Mouse (Mus musculus): ENCODE data around the gene Zfp551.

Gene Zfp551

DNA sequence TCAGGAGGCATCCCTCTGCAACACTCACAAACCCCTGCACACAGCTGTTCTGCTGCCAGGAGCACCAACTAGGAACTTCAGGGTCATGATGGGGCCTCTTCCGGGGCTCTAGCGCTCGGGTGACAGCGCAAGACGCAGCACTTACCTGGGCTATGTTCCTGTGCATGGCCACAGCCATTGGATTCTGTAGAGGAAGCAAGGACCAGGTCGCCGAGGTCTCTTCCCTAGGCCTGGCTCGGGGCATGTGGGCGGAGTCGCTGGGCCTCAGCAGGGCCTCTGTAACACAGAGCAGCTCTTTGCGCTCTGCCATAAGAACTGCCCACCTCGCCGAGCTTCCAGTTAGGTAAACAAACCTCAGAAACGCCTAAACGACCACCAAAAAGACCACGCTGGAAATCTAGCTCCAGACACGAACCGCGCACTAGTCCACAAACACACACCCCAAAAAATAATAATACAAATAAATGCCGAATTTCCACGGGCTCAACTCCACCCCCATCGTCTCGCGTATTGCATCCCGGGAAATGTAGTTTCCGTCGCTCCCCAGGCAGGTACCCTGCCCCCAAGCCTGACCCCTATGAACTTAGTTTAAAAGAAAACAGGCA is at the start of gene Zfp551:
Zfp551 (minus strand) TSS at position 507 of the 605 bp plus-strand sequence.
- DNase-seq (ENCODE audit: low read depth, low spot score), result peak; percentile 55

DNA sequence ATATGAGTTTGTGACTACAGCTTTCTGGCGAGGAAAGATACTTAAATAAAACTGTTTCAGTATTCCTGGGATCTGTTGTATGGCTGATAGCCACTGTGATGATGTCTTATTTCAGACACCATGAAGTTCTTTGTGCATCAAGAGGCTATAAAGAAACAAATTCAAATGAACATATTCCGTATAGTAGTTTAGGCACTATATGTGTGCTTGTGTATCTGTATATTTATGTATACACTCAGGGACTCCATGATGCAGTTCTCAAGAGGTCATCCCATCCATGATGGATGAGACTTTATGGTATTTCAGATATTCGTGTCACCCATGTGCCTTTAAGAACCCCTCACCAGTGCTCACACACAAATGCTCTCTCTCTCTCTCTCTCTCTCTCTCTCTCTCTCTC is 304 bp upstream of the Zfp551 start:
- DNase-seq (ENCODE audit: low read depth, low spot score), result no peak

DNA sequence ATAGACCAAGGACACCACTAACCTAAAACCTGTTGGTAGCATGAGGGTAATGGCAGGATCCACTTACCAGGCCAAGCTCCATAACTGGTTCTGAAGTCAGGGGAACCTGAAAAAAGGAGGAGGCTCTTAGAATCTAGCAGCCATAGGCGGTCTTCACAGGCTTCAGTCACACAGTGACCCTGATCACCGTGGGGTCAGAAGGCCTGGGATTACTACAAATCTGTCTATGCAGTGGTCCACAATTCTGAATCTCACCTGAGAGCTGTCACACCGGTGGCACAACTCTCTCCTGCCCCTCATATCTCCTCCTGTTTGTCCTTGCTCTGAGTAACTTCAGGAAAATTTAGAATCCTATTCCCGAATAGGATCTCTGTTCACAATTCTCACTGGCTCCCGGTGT is 810 bp downstream of the Zfp551 start:
- no peak for DNase-seq (ENCODE audit: low read depth, low spot score)

DNA sequence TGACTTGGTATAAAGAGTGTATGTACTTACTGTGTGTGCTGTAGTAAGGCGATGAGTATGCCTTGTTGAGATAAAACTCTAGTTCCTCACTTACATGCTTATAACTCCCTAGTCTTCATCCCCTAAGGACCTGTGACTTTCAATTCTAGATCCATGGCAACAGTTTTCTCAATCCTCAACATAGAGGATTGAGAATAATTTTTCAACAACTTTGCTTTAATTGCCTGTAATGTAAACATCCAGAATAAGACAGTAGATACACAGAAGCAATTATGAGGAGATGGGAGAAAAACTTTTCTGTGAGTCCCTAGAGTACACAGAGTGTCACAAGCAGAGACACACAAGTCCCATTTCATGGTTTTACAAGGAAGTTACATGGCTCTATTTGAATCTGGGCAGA is 53.4 kb downstream of the Zfp551 start, which contains the start of gene Vmn1r84:
Vmn1r84 (minus strand) TSS at position 101 of the 400 bp plus-strand sequence.
- DNase-seq (ENCODE audit: low read depth, low spot score), result no peak
